Mouse (Mus musculus) ES-E14 (cell line): ENCODE results near the gene Hrg.

Source experiments
- CHD2 ChIP-seq: IDR thresholded peaks from 2 replicates; pipeline ENCODE4 v1.6.1; 2014; ENCODE audit warnings: mild to moderate bottlenecking, low read depth, low read length, inconsistent platforms
- HCFC1 ChIP-seq: IDR thresholded peaks from 2 replicates; pipeline ENCODE4 v1.6.1; 2012; ENCODE audit warnings: low read length, inconsistent platforms, borderline replicate concordance; ENCODE audit not compliant: insufficient read depth
- MAFK ChIP-seq: IDR thresholded peaks from 2 replicates; pipeline ENCODE4 v1.6.1; 2014; ENCODE audit warnings: mild to moderate bottlenecking, low read depth, low read length, inconsistent platforms; ENCODE audit not compliant: insufficient read depth
- ZC3H11A ChIP-seq: IDR thresholded peaks from 2 replicates; pipeline ENCODE4 v1.6.1; 2012; ENCODE audit warnings: low read depth, mild to moderate bottlenecking, inconsistent platforms, low read length, borderline replicate concordance

DNA sequence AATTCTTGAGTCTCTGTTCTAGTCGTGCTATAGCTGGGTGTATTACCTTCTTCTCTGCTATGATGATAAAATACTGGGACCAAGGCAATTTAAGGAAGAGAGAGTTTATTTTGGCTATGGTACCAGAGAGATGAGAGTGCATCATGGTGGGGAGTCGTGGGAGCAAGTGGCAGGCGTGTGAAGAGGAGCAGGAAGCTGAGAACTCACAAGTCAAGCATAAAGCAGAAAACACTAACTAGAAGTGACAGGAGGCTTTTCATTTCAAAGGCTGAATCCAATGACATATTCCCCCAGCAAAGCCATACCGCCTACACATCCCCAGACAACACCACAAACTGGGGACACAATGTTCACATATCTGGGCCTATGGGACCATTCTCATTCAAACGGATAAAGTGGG lies 11.4 kb downstream of the Hrg start:
- TF ChIP-seq ZC3H11A (no peak), MAFK (no peak), CHD2 (no peak), HCFC1 (no peak)
